Mouse (Mus musculus) kidney, postnatal 0 days (tissue): Measurements from ENCODE around the gene Cops7a. TPM values are rescaled to one million over a fixed set of nuclear protein-coding genes. Genes with fewer than 3 reads are reported as not detected.

ENCODE experiments used
- ATAC-seq: fragments of 200-750 bp; cut with Nextera tagmentation; replicated peaks from 2 replicates; pipeline ENCODE4 v1.8.0; 2017; ENCODE audit warnings: low read depth, moderate number of reproducible peaks, moderate TSS enrichment, moderate library complexity; ENCODE audit not compliant: low FRiP score
- DNase-seq: peaks from one replicate; pipeline ENCODE4 v3.0.0-alpha.2; 2016; ENCODE audit warnings: low spot score
- H3K27ac ChIP-seq: fragments of 300-500 bp; sonication (generic); 2 replicates; pipeline ENCODE4 v1.5.1; 2014; ENCODE audit warnings: mild to moderate bottlenecking
- H3K27me3 ChIP-seq: fragments of 300-500 bp; sonication (generic); 2 replicates; pipeline ENCODE4 v1.6.1; 2014; ENCODE audit warnings: low read length, mixed read lengths; ENCODE audit not compliant: insufficient read depth
- H3K36me3 ChIP-seq: fragments of 300-500 bp; sonication (generic); 2 replicates; pipeline ENCODE4 v1.6.1; 2014; ENCODE audit warnings: low read length, mixed read lengths; ENCODE audit not compliant: insufficient read depth
- H3K4me1 ChIP-seq: fragments of 300-500 bp; sonication (generic); replicated peaks from 2 replicates; pipeline ENCODE4 v1.6.1; 2014; ENCODE audit warnings: antibody characterized with exemption, low read length, mixed read lengths; ENCODE audit not compliant: insufficient read depth
- H3K4me2 ChIP-seq: fragments of 300-500 bp; sonication (generic); 2 replicates; pipeline ENCODE4 v1.6.1; 2014; ENCODE audit warnings: mild to moderate bottlenecking, low read length, moderate library complexity, mixed read lengths
- H3K4me3 ChIP-seq: fragments of 300-500 bp; sonication (generic); replicated peaks from 2 replicates; pipeline ENCODE4 v1.5.1; 2014; ENCODE audit warnings: low read depth, low read length
- H3K9ac ChIP-seq: fragments of 300-500 bp; sonication (generic); 2 replicates; pipeline ENCODE4 v1.6.1; 2014; ENCODE audit warnings: low read depth, low read length
- H3K9me3 ChIP-seq: fragments of 300-500 bp; sonication (generic); replicated peaks from 2 replicates; pipeline ENCODE4 v1.6.1; 2016; ENCODE audit warnings: low read length, inconsistent platforms, mixed read lengths
- CTCF ChIP-seq: IDR thresholded peaks from 2 replicates; pipeline ENCODE4 v1.5.1; 2016; ENCODE audit warnings: antibody characterized with exemption, low read depth, mild to moderate bottlenecking, moderate library complexity
- WGBS: fragments of 180-500 bp; shearing (Covaris S2); extraction: QIAGEN DNeasy Blood & Tissue Kit; methylation state at CpG from one replicate; pipeline ENCODE4 v1.1.7; 2014; 5-methylcytosine and 5-hydroxymethylcytosine counted together
- polyA plus RNA-seq: library from polyadenylated mRNA; unstranded; fragments of >200 nt; fragmentation: Nextera tagmentation; extraction: Ambion mirVana; gene quantifications from 2 replicates; pipeline ENCODE4 v1.2.1, GENCODE M21; 2015

Cops7a gene
- polyA plus RNA-seq, 1 experiment from 2014 or later = 153 TPM

DNA sequence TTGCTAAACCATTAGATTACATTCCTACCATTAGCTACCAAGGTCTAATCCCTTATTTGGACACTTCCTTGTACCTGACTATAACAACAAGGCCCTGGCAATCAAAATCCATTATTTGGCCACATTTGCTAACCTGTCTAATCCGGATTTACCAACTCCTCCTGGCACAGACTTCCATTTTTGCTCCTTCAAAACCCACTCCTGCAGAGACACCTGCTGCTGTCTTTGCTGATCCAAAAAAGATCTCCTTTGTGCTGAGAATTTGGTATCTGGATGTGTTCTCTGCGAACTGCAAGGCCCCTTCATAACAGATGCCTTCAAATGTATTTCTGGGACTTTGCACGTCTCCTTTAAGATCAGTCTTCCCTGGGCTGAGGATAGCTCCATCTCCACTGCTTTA lies 21.8 kb downstream of the Cops7a start:
- H3K27me3 ChIP-seq = no peaks in the 10 kb centered on the region
- 90% methylated on average over 3 of the region's 3 CpGs for WGBS
- no peak for TF ChIP-seq CTCF
- H3K27ac ChIP-seq = no peak overlapping the region
- H3K4me2 ChIP-seq = no peak overlapping the region
- ATAC-seq (no peak), DNase-seq (no peak)
- no peak overlapping the region for H3K9ac ChIP-seq
- 0 out of 2 replicates have a peak, but pooled peaks cover 5% of the 10 kb centered on the region for H3K36me3 ChIP-seq
- no peaks in the 10 kb centered on the region for H3K9me3 ChIP-seq
- H3K4me3 ChIP-seq = no peak overlapping the region
- H3K4me1 ChIP-seq = no peaks in the 10 kb centered on the region

- DNase-seq = no peak
These were observed 23.7 kb downstream of the Cops7a start for GRCm38 (mm10) chr6:124941679-124942078.

GRCm38 (mm10) chr6:124938554-124938953 lies 26.8 kb downstream of the Cops7a start:
- no peak for TF ChIP-seq CTCF
- H3K9me3 ChIP-seq = no peaks in the 10 kb centered on the region

More at GRCm38 (mm10) chr6:124941679-124942078, 23.7 kb downstream of the Cops7a start:
- Histone ChIP-seq H3K36me3 (peaks cover 21% of the 10 kb centered on the region; the same call in 1 of the 2 replicates), H3K4me2 (no peak overlapping the region), H3K27ac (no peak overlapping the region), H3K4me3 (no peak overlapping the region), H3K27me3 (no peaks in the 10 kb centered on the region), H3K9ac (no peak overlapping the region), H3K9me3 (no peaks in the 10 kb centered on the region), H3K4me1 (no peaks in the 10 kb centered on the region)
- no peak for TF ChIP-seq CTCF
- 97% methylated on average over 1 of the region's 1 CpGs for WGBS
- ATAC-seq = no peak

DNA sequence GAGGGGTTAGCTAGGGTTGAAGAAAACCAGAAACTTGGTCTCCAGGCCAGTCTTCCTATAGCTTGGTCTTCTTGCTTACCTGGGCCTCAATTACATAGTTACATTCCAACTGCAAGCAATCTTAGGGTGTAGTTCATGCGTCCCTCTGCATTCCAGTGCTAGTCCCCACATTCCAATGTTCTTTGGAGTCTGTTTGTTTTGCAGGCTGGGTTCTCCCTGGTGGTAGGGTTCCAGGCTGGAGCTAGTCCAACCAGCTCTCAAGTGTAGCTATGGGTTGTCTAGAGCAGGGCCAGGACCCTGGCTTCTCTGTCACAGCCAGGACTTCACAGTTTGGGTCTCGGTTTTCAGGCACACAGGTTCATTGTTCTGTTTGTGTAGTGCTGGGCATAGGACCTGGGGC lies 27.8 kb downstream of the Cops7a start:
- Histone ChIP-seq H3K27me3 (no peaks in the 10 kb centered on the region), H3K4me3 (no peak overlapping the region), H3K36me3 (peaks cover 49% of the 10 kb centered on the region), H3K27ac (no peak overlapping the region), H3K9ac (no peak overlapping the region), H3K4me2 (no peak overlapping the region), H3K4me1 (peaks cover 5% of the 10 kb centered on the region), H3K9me3 (no peaks in the 10 kb centered on the region)
- TF ChIP-seq CTCF = no peak
- ATAC-seq (no peak), DNase-seq (no peak)
- 76% methylated on average over 2 of the region's 2 CpGs for WGBS

More at GRCm38 (mm10) chr6:124938554-124938953, 26.8 kb downstream of the Cops7a start:
- H3K27ac ChIP-seq = no peak overlapping the region
- H3K4me1 ChIP-seq = no peaks in the 10 kb centered on the region
- H3K4me3 ChIP-seq = no peak overlapping the region
- no peak overlapping the region for H3K4me2 ChIP-seq
- H3K9ac ChIP-seq = no peak overlapping the region
- H3K27me3 ChIP-seq = no peaks in the 10 kb centered on the region
- 79% methylated on average over 7 of the region's 7 CpGs for WGBS
- peaks cover 49% of the 10 kb centered on the region for H3K36me3 ChIP-seq
- no peak for DNase-seq
- no peak for ATAC-seq

DNA sequence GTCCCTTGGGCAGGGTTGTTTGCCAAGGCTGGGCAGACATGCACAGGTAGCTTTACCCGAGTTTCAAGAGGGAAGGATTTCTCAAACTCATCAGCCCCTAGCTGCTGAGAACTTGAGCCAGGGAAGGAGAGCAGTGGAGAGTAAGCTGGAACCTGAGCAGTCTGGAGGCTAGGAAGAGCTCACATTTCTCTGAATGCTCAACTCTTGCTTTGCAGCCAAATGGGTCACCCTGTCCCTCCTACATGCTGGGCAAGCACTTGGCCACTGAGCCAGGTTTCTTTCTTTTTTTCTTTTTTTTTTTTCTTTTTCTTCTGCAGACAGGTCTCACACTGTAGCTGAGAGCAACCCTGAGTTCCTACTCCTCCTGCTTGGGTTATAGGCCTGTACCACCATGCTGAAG lies 28.7 kb downstream of the Cops7a start:
- DNase-seq (no peak), ATAC-seq (no peak)
- no peak for TF ChIP-seq CTCF
- no peak overlapping the region for H3K4me2 ChIP-seq
- WGBS = 85% methylated on average over 1 of the region's 1 CpGs
- no peak overlapping the region for H3K9ac ChIP-seq
- no peak overlapping the region for H3K27ac ChIP-seq
- peaks cover 49% of the 10 kb centered on the region for H3K36me3 ChIP-seq
- no peak overlapping the region for H3K4me3 ChIP-seq
- no peaks in the 10 kb centered on the region for H3K27me3 ChIP-seq
- no peaks in the 10 kb centered on the region for H3K9me3 ChIP-seq
- H3K4me1 ChIP-seq = peaks cover 7% of the 10 kb centered on the region

DNA sequence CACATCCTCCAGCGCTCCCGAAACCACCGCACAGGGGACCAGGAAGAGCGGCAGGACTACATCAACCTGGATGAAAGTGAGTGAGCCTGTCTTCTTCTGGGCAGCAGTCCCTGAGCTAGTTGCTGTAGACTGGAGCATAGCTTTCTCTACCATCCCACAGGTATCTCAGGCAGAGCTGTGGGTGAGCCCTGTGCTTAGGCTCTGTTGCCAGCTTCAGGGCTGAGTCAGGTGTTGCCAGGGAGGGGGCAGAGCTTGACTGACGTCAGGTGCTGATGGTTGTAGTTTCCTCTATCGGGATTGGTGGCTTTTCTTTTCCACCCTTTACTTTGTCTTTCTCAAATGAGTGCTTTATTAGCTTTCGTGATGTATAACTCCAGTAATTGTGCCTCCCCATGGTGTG lies 30.7 kb downstream of the Cops7a start:
- no peak overlapping the region for H3K9ac ChIP-seq
- peaks cover 13% of the 10 kb centered on the region for H3K4me1 ChIP-seq
- no peak for TF ChIP-seq CTCF
- ATAC-seq = no peak
- H3K4me2 ChIP-seq = no peak overlapping the region
- WGBS = 93% methylated on average over 7 of the region's 7 CpGs
- DNase-seq = no peak
- H3K4me3 ChIP-seq = no peak overlapping the region
- H3K36me3 ChIP-seq = peaks cover 49% of the 10 kb centered on the region
- no peaks in the 10 kb centered on the region for H3K9me3 ChIP-seq
- no peak overlapping the region for H3K27ac ChIP-seq
- H3K27me3 ChIP-seq = no peaks in the 10 kb centered on the region

- no peaks in the 10 kb centered on the region for H3K27me3 ChIP-seq
- TF ChIP-seq CTCF = no peak
- H3K36me3 ChIP-seq = peaks cover 41% of the 10 kb centered on the region
- H3K9me3 ChIP-seq = no peaks in the 10 kb centered on the region
- H3K9ac ChIP-seq = no peak overlapping the region
- WGBS = 93% methylated on average over 3 of the region's 3 CpGs
- no peak for DNase-seq
- H3K4me1 ChIP-seq = peaks cover 13% of the 10 kb centered on the region
- no peak overlapping the region for H3K4me3 ChIP-seq
- H3K4me2 ChIP-seq = no peak overlapping the region
- no peak overlapping the region for H3K27ac ChIP-seq
- ATAC-seq = no peak
These were observed 32.2 kb downstream of the Cops7a start for GRCm38 (mm10) chr6:124933127-124933526.
